Mouse (Mus musculus) kidney, embryonic 15.5 days (tissue): ENCODE results near the gene Tpm3. TPM values are rescaled to one million over a fixed set of nuclear protein-coding genes. Genes with fewer than 3 reads are reported as not detected.
A peak's percentile ranks its signal among the peaks of the same experiment; 100 is the strongest.

Experiments
- ATAC-seq: fragments of 200-750 bp; cut with Nextera tagmentation; replicated peaks from 2 replicates; pipeline ENCODE4 v1.8.0; 2017; ENCODE audit warnings: moderate TSS enrichment; ENCODE audit not compliant: low FRiP score
- H3K27ac ChIP-seq: fragments of 300-500 bp; sonication (generic); 2 replicates; pipeline ENCODE4 v1.5.1; 2015; ENCODE audit warnings: mild to moderate bottlenecking, inconsistent platforms
- H3K27me3 ChIP-seq: fragments of 300-500 bp; sonication (generic); 2 replicates; pipeline ENCODE4 v1.6.1; 2015; ENCODE audit warnings: inconsistent platforms
- H3K36me3 ChIP-seq: fragments of 300-500 bp; sonication (generic); 2 replicates; pipeline ENCODE4 v1.6.1; 2015; ENCODE audit warnings: inconsistent platforms
- H3K4me1 ChIP-seq: fragments of 300-500 bp; sonication (generic); 2 replicates; pipeline ENCODE4 v1.6.1; 2015; ENCODE audit warnings: inconsistent platforms
- H3K4me2 ChIP-seq: fragments of 300-500 bp; sonication (generic); 2 replicates; pipeline ENCODE4 v1.6.1; 2015; ENCODE audit warnings: moderate library complexity, mild to moderate bottlenecking, inconsistent platforms
- H3K4me3 ChIP-seq: fragments of 300-500 bp; sonication (generic); replicated peaks from 2 replicates; pipeline ENCODE4 v1.5.1; 2015; ENCODE audit warnings: mild to moderate bottlenecking, inconsistent platforms
- H3K9ac ChIP-seq: fragments of 300-500 bp; sonication (generic); 2 replicates; pipeline ENCODE4 v1.6.1; 2015; ENCODE audit warnings: mild to moderate bottlenecking, inconsistent platforms
- H3K9me3 ChIP-seq: fragments of 300-500 bp; sonication (generic); replicated peaks from 2 replicates; pipeline ENCODE4 v1.6.1; 2016; ENCODE audit warnings: inconsistent platforms
- WGBS: fragments of 180-500 bp; shearing (Covaris S2); methylation state at CpG from one replicate; pipeline ENCODE4 v1.1.7; 2015; ENCODE audit warnings: mixed read lengths; 5-methylcytosine and 5-hydroxymethylcytosine counted together
- polyA plus RNA-seq: library from polyadenylated mRNA; unstranded; fragments of >200 nt; fragmentation: Nextera tagmentation; extraction: Ambion mirVana; gene quantifications from 2 replicates; pipeline ENCODE4 v1.2.1, GENCODE M21; 2015

Tpm3 gene
- polyA plus RNA-seq, 1 experiment from 2014 or later = 591 TPM

GRCm38 (mm10) chr3:90069688-90070087, 2.8 kb upstream of the Tpm3 start:
- peaks cover 14% of the 10 kb centered on the region; the same call in 1 of the 2 replicates for H3K36me3 ChIP-seq
- no peaks in the 10 kb centered on the region for H3K9me3 ChIP-seq
- peak overlapping the region; percentile 9; the same call in 1 of the 2 replicates for H3K4me2 ChIP-seq
- H3K4me3 ChIP-seq = no peak overlapping the region
- H3K4me1 ChIP-seq = no peaks in the 10 kb centered on the region
- ATAC-seq = no peak
- H3K9ac ChIP-seq = no peak overlapping the region
- no peak overlapping the region for H3K27ac ChIP-seq
- WGBS = 45% methylated on average over 7 of the region's 7 CpGs
- no peaks in the 10 kb centered on the region for H3K27me3 ChIP-seq

DNA sequence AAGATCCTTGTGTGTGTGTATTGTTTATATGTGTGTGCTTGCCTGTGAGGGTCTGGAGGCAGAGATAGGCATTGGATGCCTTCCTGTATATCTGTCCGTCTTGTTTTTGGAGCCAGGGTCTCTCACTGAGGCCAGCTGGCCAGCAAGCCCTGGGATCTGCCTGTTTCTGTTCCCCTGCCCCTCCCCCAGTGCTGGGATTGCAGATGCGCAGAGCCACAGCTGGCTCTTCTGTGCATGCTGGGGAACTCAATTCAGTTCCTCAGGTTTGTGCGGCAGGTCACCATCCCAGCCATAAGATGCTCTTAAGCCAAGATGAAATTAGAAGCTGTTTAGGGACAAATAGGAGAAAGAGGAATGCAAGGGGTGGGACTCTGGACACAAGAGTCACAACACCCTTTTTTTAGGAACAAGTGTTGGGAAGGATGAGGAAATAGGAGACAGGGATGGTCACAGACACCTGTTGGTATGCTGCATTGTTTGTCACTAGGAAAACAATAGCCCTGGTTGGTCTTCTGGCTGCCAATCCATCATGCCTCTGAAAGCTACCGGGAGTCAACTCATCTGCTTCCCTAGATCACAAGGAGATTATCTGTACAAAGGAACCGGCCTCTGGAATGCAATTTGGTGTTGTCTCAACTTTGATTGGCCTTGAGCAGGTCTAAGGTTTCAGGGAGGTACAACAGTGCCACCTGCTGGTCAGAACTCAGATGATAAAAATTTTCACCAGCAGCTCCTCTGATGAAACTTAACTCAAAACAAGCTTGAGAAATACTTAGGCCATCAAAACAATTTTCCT, 4.7 kb downstream of the Tpm3 start:
- no peak overlapping the region for H3K9ac ChIP-seq
- no peaks in the 10 kb centered on the region for H3K27me3 ChIP-seq
- H3K4me2 ChIP-seq = peak overlapping the region; percentile 37
- H3K4me3 ChIP-seq = no peak overlapping the region
- 0 out of 2 replicates have a peak overlapping the region, but pooled peaks have one; percentile 16 for H3K27ac ChIP-seq
- peaks cover 5% of the 10 kb centered on the region; the same call in 1 of the 2 replicates for H3K36me3 ChIP-seq
- no peaks in the 10 kb centered on the region for H3K9me3 ChIP-seq
- WGBS = 12% methylated on average over 5 of the region's 5 CpGs
- H3K4me1 ChIP-seq = peaks cover 30% of the 10 kb centered on the region
- no peak for ATAC-seq

DNA sequence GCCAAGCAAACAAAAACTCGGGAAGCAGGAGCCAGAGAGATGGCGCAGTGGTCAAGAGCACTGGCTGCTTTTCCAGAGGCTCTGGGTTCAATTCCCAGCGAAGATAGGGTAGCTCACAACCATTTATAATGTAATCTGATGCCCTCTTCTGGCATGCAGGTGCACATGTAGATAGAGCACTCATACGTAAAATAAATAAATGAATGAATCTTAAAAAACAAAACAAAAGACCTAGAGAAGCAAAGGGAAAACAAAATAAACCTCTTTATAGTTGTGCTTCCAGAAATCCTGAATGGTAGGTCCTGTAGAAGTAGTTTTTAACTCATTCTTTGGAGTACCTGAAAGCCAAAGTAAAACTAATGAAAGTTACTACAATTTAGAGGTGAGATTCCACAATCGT, 5.8 kb downstream of the Tpm3 start:
- WGBS = 48% methylated on average over 5 of the region's 5 CpGs
- ATAC-seq = no peak

DNA sequence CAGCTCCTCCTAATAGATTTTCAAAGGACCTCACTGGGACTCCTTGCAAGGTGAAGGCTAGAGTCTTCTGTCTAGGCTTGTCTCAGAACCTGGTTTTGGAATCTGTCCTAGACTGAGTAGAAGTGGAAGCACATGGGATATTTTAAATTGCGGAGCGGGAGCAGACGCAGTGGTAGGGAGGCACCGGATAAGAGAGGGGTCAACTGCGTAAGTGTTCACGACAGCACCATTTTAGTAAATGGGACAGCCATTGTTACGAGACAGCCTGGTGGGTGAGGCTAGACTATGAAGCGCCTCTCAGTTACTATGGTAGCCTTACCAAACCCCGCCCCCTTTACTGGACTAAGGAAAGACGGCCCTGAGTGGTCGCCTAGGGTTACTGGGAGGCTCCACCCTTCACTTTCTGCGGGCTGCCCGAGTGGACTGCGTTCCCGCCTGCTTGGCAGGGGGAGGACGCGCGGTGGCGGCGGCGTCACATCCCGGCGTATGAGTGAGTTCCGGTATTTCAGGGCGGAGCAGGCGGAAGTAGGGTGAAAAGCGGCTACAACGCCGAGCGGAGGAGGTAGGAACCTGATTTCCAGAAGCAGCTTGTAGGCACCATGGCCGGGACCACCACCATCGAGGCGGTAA, 6.8 kb downstream of the Tpm3 start:
- Histone ChIP-seq H3K9me3 (no peaks in the 10 kb centered on the region), H3K36me3 (peaks cover 9% of the 10 kb centered on the region), H3K4me1 (peaks cover 51% of the 10 kb centered on the region), H3K4me2 (peak overlapping the region; percentile 78), H3K9ac (peak overlapping the region; percentile 89), H3K27ac (peak overlapping the region; percentile 99), H3K27me3 (no peaks in the 10 kb centered on the region), H3K4me3 (peak overlapping the region; percentile 87)
- under 1% methylated on average over 33 of the region's 33 CpGs for WGBS
- ATAC-seq = peak; percentile 96

More for the DNA sequence above, 5.8 kb downstream of the Tpm3 start:
- H3K4me2 ChIP-seq = no peak overlapping the region
- H3K36me3 ChIP-seq = peaks cover 8% of the 10 kb centered on the region
- H3K4me1 ChIP-seq = peaks cover 41% of the 10 kb centered on the region
- H3K4me3 ChIP-seq = no peak overlapping the region
- no peak overlapping the region for H3K27ac ChIP-seq
- H3K27me3 ChIP-seq = no peaks in the 10 kb centered on the region
- H3K9ac ChIP-seq = no peak overlapping the region
- H3K9me3 ChIP-seq = no peaks in the 10 kb centered on the region

- H3K27ac ChIP-seq = peak overlapping the region; percentile 99
- 0% methylated on average over 53 of the region's 53 CpGs for WGBS
- H3K4me2 ChIP-seq = peak overlapping the region; percentile 78
- H3K4me1 ChIP-seq = peaks cover 58% of the 10 kb centered on the region
- no peaks in the 10 kb centered on the region for H3K27me3 ChIP-seq
- peak; percentile 65 for ATAC-seq
- H3K9ac ChIP-seq = peak overlapping the region; percentile 89
- peak overlapping the region; percentile 87 for H3K4me3 ChIP-seq
- H3K36me3 ChIP-seq = peaks cover 11% of the 10 kb centered on the region
- no peaks in the 10 kb centered on the region for H3K9me3 ChIP-seq
Measured at GRCm38 (mm10) chr3:90079763-90080497, 7.5 kb downstream of the Tpm3 start.

- WGBS = 0% methylated on average over 6 of the region's 6 CpGs
- Histone ChIP-seq H3K4me2 (peak overlapping the region; percentile 78), H3K9ac (peak overlapping the region; percentile 89), H3K27ac (peak overlapping the region; percentile 99), H3K27me3 (no peaks in the 10 kb centered on the region), H3K36me3 (peaks cover 11% of the 10 kb centered on the region), H3K4me3 (peak overlapping the region; percentile 87), H3K9me3 (no peaks in the 10 kb centered on the region), H3K4me1 (peaks cover 63% of the 10 kb centered on the region)
- ATAC-seq = no peak
Measured at GRCm38 (mm10) chr3:90080498-90080863, 8.0 kb downstream of the Tpm3 start.

- no peak for ATAC-seq
- H3K27ac ChIP-seq = peak overlapping the region; percentile 69
- H3K36me3 ChIP-seq = peaks cover 15% of the 10 kb centered on the region
- H3K9me3 ChIP-seq = no peaks in the 10 kb centered on the region
- 66% methylated on average over 5 of the region's 5 CpGs for WGBS
- H3K27me3 ChIP-seq = no peaks in the 10 kb centered on the region
- peak overlapping the region; percentile 78 for H3K4me2 ChIP-seq
- H3K4me1 ChIP-seq = peaks cover 63% of the 10 kb centered on the region
- peak overlapping the region; percentile 87 for H3K4me3 ChIP-seq
- H3K9ac ChIP-seq = peak overlapping the region; percentile 42
Measured at GRCm38 (mm10) chr3:90081365-90082240, 9.2 kb downstream of the Tpm3 start.

- Histone ChIP-seq H3K4me2 (peak overlapping the region; percentile 78), H3K9me3 (no peaks in the 10 kb centered on the region), H3K27me3 (no peaks in the 10 kb centered on the region), H3K4me3 (peak overlapping the region; percentile 87; the same call in 1 of the 2 replicates), H3K27ac (peak overlapping the region; percentile 69), H3K4me1 (peaks cover 55% of the 10 kb centered on the region), H3K36me3 (peaks cover 29% of the 10 kb centered on the region), H3K9ac (no peak overlapping the region)
- no peak for ATAC-seq
- 50% methylated on average over 5 of the region's 5 CpGs for WGBS
Measured at GRCm38 (mm10) chr3:90083034-90083433, 10.6 kb downstream of the Tpm3 start.

DNA sequence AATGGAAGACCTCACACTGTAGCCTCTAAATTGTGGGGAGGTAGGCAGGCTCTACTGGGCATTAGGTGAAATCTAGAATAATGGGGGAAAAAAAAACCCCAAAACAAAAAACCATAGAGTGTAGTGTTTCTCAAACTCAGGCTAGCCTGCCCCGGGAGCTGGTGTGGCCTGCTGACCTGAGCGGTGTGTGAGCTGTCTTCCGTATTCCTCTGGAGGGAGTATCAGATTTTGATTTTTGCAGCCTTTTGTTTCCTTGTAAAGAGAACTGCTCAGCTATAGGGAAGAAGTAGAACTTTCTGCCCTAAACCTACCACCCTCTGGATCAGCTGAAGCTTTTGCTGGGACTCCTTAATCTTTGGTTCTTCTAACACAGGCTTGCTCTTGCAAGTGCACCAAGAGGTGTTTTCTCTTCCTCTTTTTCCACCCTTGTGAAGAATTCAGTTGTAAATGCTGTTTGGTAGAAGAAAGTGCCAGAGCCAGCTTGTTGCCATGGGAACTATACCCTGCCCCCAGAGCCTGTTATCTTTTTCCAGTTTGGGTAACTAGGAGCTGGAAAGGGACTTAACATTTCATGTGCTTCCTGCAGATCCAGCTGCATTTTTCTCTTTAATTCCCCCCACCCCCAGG, 11.4 kb downstream of the Tpm3 start:
- H3K27ac ChIP-seq = peak overlapping the region; percentile 69
- no peaks in the 10 kb centered on the region for H3K27me3 ChIP-seq
- no peak overlapping the region for H3K4me3 ChIP-seq
- H3K4me1 ChIP-seq = peaks cover 51% of the 10 kb centered on the region
- peak overlapping the region; percentile 78 for H3K4me2 ChIP-seq
- H3K9me3 ChIP-seq = no peaks in the 10 kb centered on the region
- 39% methylated on average over 3 of the region's 3 CpGs for WGBS
- peaks cover 37% of the 10 kb centered on the region for H3K36me3 ChIP-seq
- no peak overlapping the region for H3K9ac ChIP-seq
- no peak for ATAC-seq

DNA sequence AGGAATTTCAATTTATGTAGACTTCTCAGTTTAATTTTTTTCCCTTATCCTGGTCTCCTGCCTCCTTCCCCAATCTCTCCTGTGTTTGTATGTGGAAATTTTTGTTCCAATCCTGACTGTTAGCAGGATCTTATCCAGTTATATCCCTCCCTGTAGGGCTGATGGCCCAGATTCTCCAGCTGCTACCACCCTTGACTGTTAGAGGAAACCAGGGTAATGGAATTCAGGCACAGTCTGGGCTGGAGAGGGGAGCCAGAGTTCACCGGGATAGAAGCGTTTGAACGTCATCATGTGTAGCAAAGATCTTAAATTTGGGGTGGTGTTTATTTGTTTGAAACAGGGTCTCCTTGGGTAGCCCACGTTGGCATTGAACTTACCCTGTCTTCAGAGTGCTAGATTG, 12.3 kb downstream of the Tpm3 start:
- WGBS = 72% methylated on average over 4 of the region's 4 CpGs
- H3K4me3 ChIP-seq = no peak overlapping the region
- peak overlapping the region; percentile 69; the same call in 1 of the 2 replicates for H3K27ac ChIP-seq
- no peaks in the 10 kb centered on the region for H3K27me3 ChIP-seq
- no peak overlapping the region for H3K9ac ChIP-seq
- no peak overlapping the region for H3K4me2 ChIP-seq
- peaks cover 47% of the 10 kb centered on the region for H3K4me1 ChIP-seq
- no peak for ATAC-seq
- peaks cover 47% of the 10 kb centered on the region for H3K36me3 ChIP-seq
- H3K9me3 ChIP-seq = no peaks in the 10 kb centered on the region

GRCm38 (mm10) chr3:90085281-90085680, 12.8 kb downstream of the Tpm3 start:
- Histone ChIP-seq H3K4me3 (no peak overlapping the region), H3K9ac (no peak overlapping the region), H3K36me3 (peaks cover 52% of the 10 kb centered on the region), H3K27ac (no peak overlapping the region), H3K4me2 (no peak overlapping the region), H3K4me1 (peaks cover 47% of the 10 kb centered on the region), H3K27me3 (no peaks in the 10 kb centered on the region), H3K9me3 (no peaks in the 10 kb centered on the region)
- no peak for ATAC-seq
- WGBS = 82% methylated on average over 6 of the region's 6 CpGs
